Mouse (Mus musculus): Measurements from ENCODE around the gene Nol6.

Gene Nol6

GRCm38 (mm10) chr4:41118706-41119292 lies 5.5 kb downstream of the Nol6 start:
- DNase-seq (ENCODE audit: low spot score), result peak; percentile 77

GRCm38 (mm10) chr4:41116817-41117216 lies 7.4 kb downstream of the Nol6 start:
- DNase-seq (ENCODE audit: low spot score), result no peak

- no peak for DNase-seq (ENCODE audit: low spot score)
Observed at GRCm38 (mm10) chr4:41115793-41116192, 8.5 kb downstream of the Nol6 start.

- DNase-seq (ENCODE audit: low spot score), result no peak
Observed at GRCm38 (mm10) chr4:41115074-41115473, 9.2 kb downstream of the Nol6 start.

- DNase-seq (ENCODE audit: low spot score), result no peak
Observed at GRCm38 (mm10) chr4:41114358-41115070, 9.7 kb downstream of the Nol6 start.

GRCm38 (mm10) chr4:41108717-41109425 lies 15.4 kb downstream of the Nol6 start:
- DNase-seq (ENCODE audit: low spot score), result no peak

- DNase-seq (ENCODE audit: low spot score), result no peak
Observed at GRCm38 (mm10) chr4:41107440-41107839, 16.8 kb downstream of the Nol6 start.

- no peak for DNase-seq (ENCODE audit: low spot score)
Observed at GRCm38 (mm10) chr4:41102901-41103300, 21.4 kb downstream of the Nol6 start.

GRCm38 (mm10) chr4:41100986-41101385 lies 23.3 kb downstream of the Nol6 start:
- no peak for DNase-seq (ENCODE audit: low spot score)

- no peak for DNase-seq (ENCODE audit: low spot score)
Observed at GRCm38 (mm10) chr4:41098577-41098951, 25.7 kb downstream of the Nol6 start.

GRCm38 (mm10) chr4:41097871-41098576 lies 26.2 kb downstream of the Nol6 start, which contains the start of gene Aqp3:
Gene Aqp3 (minus strand): TSS chr4:41098183.
- peak; percentile 77 for DNase-seq (ENCODE audit: low spot score)

GRCm38 (mm10) chr4:41097381-41097780 lies 26.9 kb downstream of the Nol6 start:
- DNase-seq (ENCODE audit: low spot score), result no peak

GRCm38 (mm10) chr4:41096794-41097193 lies 27.5 kb downstream of the Nol6 start:
- no peak for DNase-seq (ENCODE audit: low spot score)

- peak; percentile 63 for DNase-seq (ENCODE audit: low spot score)
Observed at GRCm38 (mm10) chr4:41096169-41096568, 28.1 kb downstream of the Nol6 start.

- peak; percentile 69 for DNase-seq (ENCODE audit: low spot score)
Observed at GRCm38 (mm10) chr4:41094361-41094760, 29.9 kb downstream of the Nol6 start.

- no peak for DNase-seq (ENCODE audit: low spot score)
Observed at GRCm38 (mm10) chr4:41092958-41093357, 31.3 kb downstream of the Nol6 start.

GRCm38 (mm10) chr4:41091391-41091790 lies 32.9 kb downstream of the Nol6 start:
- no peak for DNase-seq (ENCODE audit: low spot score)

- no peak for DNase-seq (ENCODE audit: low spot score)
Observed at GRCm38 (mm10) chr4:41089705-41090104, 34.5 kb downstream of the Nol6 start.

GRCm38 (mm10) chr4:41089189-41089588 lies 35.1 kb downstream of the Nol6 start:
- no peak for DNase-seq (ENCODE audit: low spot score)

- DNase-seq (ENCODE audit: low spot score), result no peak
Observed at GRCm38 (mm10) chr4:41087459-41088298, 36.6 kb downstream of the Nol6 start.

GRCm38 (mm10) chr4:41086947-41087346 lies 37.3 kb downstream of the Nol6 start:
- DNase-seq (ENCODE audit: low spot score), result no peak

GRCm38 (mm10) chr4:41084819-41085218 lies 39.4 kb downstream of the Nol6 start:
- DNase-seq (ENCODE audit: low spot score), result no peak
